Mouse (Mus musculus) G1E (cell line): ENCODE data around the gene Rnf169. TPM values are rescaled to one million over a fixed set of nuclear protein-coding genes. Genes with fewer than 3 reads are reported as not detected.
"Not testable (repeated sequence)": the region's sequence is repeated elsewhere in the genome, so short reads cannot be mapped to it uniquely, and the experiment has no call there.

Experiments used
- ATAC-seq: 2 replicates; pipeline ENCODE4 v1.8.0; 2016; ENCODE audit warnings: mild to moderate bottlenecking; ENCODE audit not compliant: insufficient number of reproducible peaks, poor library complexity, low FRiP score, severe bottlenecking; ENCODE audit errors: extremely low read depth
- DNase-seq: peaks from one replicate; pipeline ENCODE4 v3.0.0; 2012; ENCODE audit warnings: low spot score
- H3K27me3 ChIP-seq: 2 replicates; pipeline ENCODE4 v1.6.1; 2012; ENCODE audit warnings: mild to moderate bottlenecking, low read length, inconsistent platforms; ENCODE audit not compliant: insufficient read depth
- H3K36me3 ChIP-seq: replicated peaks from 2 replicates; pipeline ENCODE3; 2012; ENCODE audit warnings: mild to moderate bottlenecking, inconsistent platforms
- H3K4me1 ChIP-seq: 2 replicates; pipeline ENCODE4 v1.6.1; 2012; ENCODE audit warnings: low read depth, low read length, inconsistent platforms, mixed read lengths; ENCODE audit not compliant: insufficient read depth
- H3K4me3 ChIP-seq: 2 replicates; pipeline ENCODE4 v1.5.1; 2012; ENCODE audit warnings: low read depth, mild to moderate bottlenecking, inconsistent platforms, low read length, moderate library complexity, mixed read lengths
- H3K9me3 ChIP-seq: replicated peaks from 2 replicates; pipeline ENCODE4 v1.6.1; 2012; ENCODE audit warnings: inconsistent platforms
- CTCF ChIP-seq: IDR thresholded peaks from 2 replicates; pipeline ENCODE4 v1.5.1; 2012; ENCODE audit warnings: low read depth, low read length, inconsistent platforms, mixed read lengths
- GATA1 ChIP-seq: IDR thresholded peaks from 2 replicates; pipeline ENCODE4 v1.6.1; 2012; ENCODE audit warnings: borderline replicate concordance, low read length, inconsistent platforms, mixed read lengths
- GATA2 ChIP-seq: IDR thresholded peaks from 2 replicates; pipeline ENCODE4 v1.6.1; 2012; ENCODE audit warnings: low read depth, low read length, inconsistent platforms, borderline replicate concordance
- POLR2AphosphoS5 ChIP-seq: IDR thresholded peaks from 2 replicates; pipeline ENCODE4 v1.6.1; 2012; ENCODE audit warnings: low read depth, low read length, inconsistent platforms; ENCODE audit not compliant: insufficient replicate concordance
- TAL1 ChIP-seq: conservative IDR thresholded peaks from 2 replicates; pipeline ENCODE4 v1.6.1; 2012; ENCODE audit warnings: low read depth, low read length, inconsistent platforms, mixed read lengths
- polyA plus RNA-seq: library from polyadenylated mRNA; stranded (reverse); fragments of >175 nt; gene quantifications from 2 replicates; pipeline ENCODE4 v1.2.3, GENCODE M21; 2012
- total RNA-seq, 2 experiments: library from RNA; stranded (forward) in 1 of 2; stranded (reverse) in 1 of 2; fragments of 200-1000 nt in 1 of 2; fragments of >200 nt in 1 of 2; fragmentation: Nextera tagmentation in 1 of 2; gene quantifications; 2 replicates each; pipeline ENCODE4 v1.2.3; 2014 to 2017

Rnf169 gene
- total and polyA plus RNA-seq, 3 experiments, result 4.8 to 30.4 (median 13.8) TPM

- Histone ChIP-seq H3K4me1 (peaks cover 23% of the 10 kb centered on the region), H3K4me3 (no peak overlapping the region), H3K9me3 (no peaks in the 10 kb centered on the region), H3K36me3 (peaks cover 41% of the 10 kb centered on the region), H3K27me3 (no peaks in the 10 kb centered on the region)
- TF ChIP-seq TAL1 (no peak), GATA1 (no peak), GATA2 (no peak), CTCF (no peak), POLR2AphosphoS5 (no peak)
- ATAC-seq (no peak), DNase-seq (no peak)
Measured at GRCm38 (mm10) chr7:99975819-99976575, 4.3 kb downstream of the Rnf169 start.

- Histone ChIP-seq H3K36me3 (peaks cover 47% of the 10 kb centered on the region), H3K4me1 (peaks cover 19% of the 10 kb centered on the region), H3K27me3 (no peaks in the 10 kb centered on the region), H3K4me3 (no peak overlapping the region), H3K9me3 (no peaks in the 10 kb centered on the region)
- ATAC-seq (no peak), DNase-seq (no peak)
- TF ChIP-seq TAL1, result no peak
- TF ChIP-seq POLR2AphosphoS5, result no peak
- no peak for TF ChIP-seq GATA1
- no peak for TF ChIP-seq GATA2
- TF ChIP-seq CTCF, result no peak
Measured at GRCm38 (mm10) chr7:99974208-99974970, 5.9 kb downstream of the Rnf169 start.

- DNase-seq, H3K4me3 ChIP-seq, ATAC-seq, H3K27me3 ChIP-seq, H3K9me3 ChIP-seq: not testable (repeated sequence)
- Histone ChIP-seq H3K36me3 (peaks cover 60% of the 10 kb centered on the region), H3K4me1 (peaks cover 16% of the 10 kb centered on the region; the same call in 1 of the 2 replicates)
Measured at GRCm38 (mm10) chr7:99972912-99973311, 7.3 kb downstream of the Rnf169 start.

- H3K27me3 ChIP-seq, result no peaks in the 10 kb centered on the region
- no peaks in the 10 kb centered on the region for H3K9me3 ChIP-seq
- peaks cover 20% of the 10 kb centered on the region; the same call in 1 of the 2 replicates for H3K4me1 ChIP-seq
- H3K4me3 ChIP-seq, result no peak overlapping the region
- no peak for TF ChIP-seq TAL1
- no peak for TF ChIP-seq GATA2
- TF ChIP-seq POLR2AphosphoS5, result no peak
- no peak for TF ChIP-seq CTCF
- TF ChIP-seq GATA1, result no peak
- ATAC-seq, result no peak
- peaks cover 64% of the 10 kb centered on the region for H3K36me3 ChIP-seq
- DNase-seq, result no peak
Measured at GRCm38 (mm10) chr7:99971926-99972325, 8.3 kb downstream of the Rnf169 start.

GRCm38 (mm10) chr7:99969151-99969550 is 11.1 kb downstream of the Rnf169 start:
- Histone ChIP-seq H3K9me3 (no peaks in the 10 kb centered on the region), H3K36me3 (peaks cover 70% of the 10 kb centered on the region), H3K4me1 (peaks cover 13% of the 10 kb centered on the region), H3K27me3 (no peaks in the 10 kb centered on the region), H3K4me3 (no peak overlapping the region)
- DNase-seq, result no peak
- TF ChIP-seq TAL1 (no peak), CTCF (no peak), POLR2AphosphoS5 (no peak), GATA2 (no peak), GATA1 (no peak)
- no peak for ATAC-seq

- H3K36me3 ChIP-seq, result peaks cover 58% of the 10 kb centered on the region
- H3K4me1 ChIP-seq, result peaks cover 23% of the 10 kb centered on the region
- no peak overlapping the region for H3K4me3 ChIP-seq
- ATAC-seq (no peak), DNase-seq (no peak)
- H3K9me3 ChIP-seq, result no peaks in the 10 kb centered on the region
- TF ChIP-seq CTCF (no peak), POLR2AphosphoS5 (no peak), GATA2 (no peak), TAL1 (no peak), GATA1 (no peak)
- H3K27me3 ChIP-seq, result no peaks in the 10 kb centered on the region
Measured at GRCm38 (mm10) chr7:99966011-99966721, 14.1 kb downstream of the Rnf169 start.
